8 mouse cellular contexts compared by ENCODE assay signal in genomic region chr11:87590841-87591525, GRCm38 (mm10). TPM values are rescaled to one million over a fixed set of nuclear protein-coding genes. Genes with fewer than 3 reads are reported as not detected.
DNase-seq lines count a peak whose midpoint lies in the region; ATAC-seq and TF ChIP-seq lines count a peak whose summit lies in the region.

No protein-coding gene starts in this region.

- in situ Hi-C loops in CH12.LX (cut with MboI; ENCODE audit: low pct_ligation_motif_present, low pct_unique_long_range_greater_than_20kb, low sequenced_read_pairs) = no loop called here

- H3K27ac ChIP-seq in CH12.LX (ENCODE audit: insufficient read depth, low read depth) = 0 out of 2 replicates have a peak overlapping the region, but pooled peaks have one; percentile 7
- H3K27ac ChIP-seq in lung, postnatal 0 days (ENCODE audit: low read length) = peak overlapping the region; percentile 96

- peak overlapping the region; percentile 81 for H3K4me2 ChIP-seq in CH12.LX (ENCODE audit: insufficient read depth, low read depth, poor library complexity, severe bottlenecking)
- peak overlapping the region; percentile 74 for H3K4me2 ChIP-seq in lung, postnatal 0 days (replicated peaks; ENCODE audit: low read depth, low read length)

- no peak for TF ChIP-seq POLR2A in CH12.LX (IDR thresholded peaks at IDR 0.05; ENCODE audit: low read depth, low read length)

- peaks cover 16 to 47% of the 10 kb centered on the region in 2 experiments for H3K4me1 ChIP-seq in CH12.LX (ENCODE audit: control insufficient read depth in 1 of 2, insufficient read depth in 2 of 2)
- peaks cover 34% of the 10 kb centered on the region for H3K4me1 ChIP-seq in lung, postnatal 0 days (ENCODE audit: insufficient read depth, low read depth, low read length)

- no peaks in the 10 kb centered on the region for H3K27me3 ChIP-seq in CH12.LX (replicated peaks)
- no peaks in the 10 kb centered on the region for H3K27me3 ChIP-seq in lung, postnatal 0 days (replicated peaks; ENCODE audit: insufficient read depth, low read length)

- peak; percentile 51 for DNase-seq in CD4-positive, CD25-positive, alpha-beta regulatory T cell, adult 2 months (ENCODE audit: low read depth, low spot score)
- DNase-seq in CH12.LX (ENCODE audit: extremely low read depth) = no peak
- peak; percentile 68 for DNase-seq in cerebellum, adult 9-11 months
- DNase-seq in forelimb bud, embryonic 11.5 days (ENCODE audit: low read depth, low spot score) = peak; percentile 16
- DNase-seq in kidney, adult 18-20 months = peak; percentile 61
- DNase-seq in lung, postnatal 0 days (ENCODE audit: low spot score) = peak; percentile 54
- peak; percentile 59 to 67 for DNase-seq in spleen, postnatal 10 days (ENCODE audit: low spot score in 2 of 2)

- peaks cover 0 to 6% of the 10 kb centered on the region in 2 experiments for H3K36me3 ChIP-seq in CH12.LX (replicated peaks in 1 of 2; ENCODE audit: control insufficient read depth in 1 of 2, insufficient read depth in 1 of 2, low read length in 1 of 2)
- no peaks in the 10 kb centered on the region for H3K36me3 ChIP-seq in lung, postnatal 0 days (ENCODE audit: insufficient read depth, low read length)

- 0 out of 2 replicates have a peak, but pooled peaks have one; percentile 15 for TF ChIP-seq EP300 in CH12.LX (IDR thresholded peaks at IDR 0.05; ENCODE audit: low read length)
- no peak for TF ChIP-seq EP300 in lung, postnatal 0 days (IDR thresholded peaks at IDR 0.05)

- dilution Hi-C loops in CH12.LX (cut with MboI; ENCODE audit: extremely low pct_ligation_motif_present, extremely low pct_unique_long_range_greater_than_20kb, low sequenced_read_pairs) = no loop called here

- TF ChIP-seq RAD21 in CH12.LX (IDR thresholded peaks at IDR 0.05; ENCODE audit: low read depth, low read length) = no peak

- peak overlapping the region; percentile 82 for H3K9ac ChIP-seq in CH12.LX (ENCODE audit: insufficient read depth, low read depth)
- H3K9ac ChIP-seq in lung, postnatal 0 days (replicated peaks; ENCODE audit: low read depth) = peak overlapping the region; percentile 80

- WGBS in lung, postnatal 0 days = 2% methylated on average over 25 of the region's 25 CpGs

- ATAC-seq in CD4-positive, CD25-positive, alpha-beta regulatory T cell, adult 4 months = no peak
- ATAC-seq in lung, postnatal 0 days = no peak

- H3K4me3 ChIP-seq in CH12.LX (replicated peaks in 1 of 3; ENCODE audit: low read depth in 2 of 3, low read length in 2 of 3, poor library complexity in 1 of 3) = peak overlapping the region; percentile 69 to 73 (median 69)
- H3K4me3 ChIP-seq in lung, postnatal 0 days (ENCODE audit: low read depth, low read length) = peak overlapping the region; percentile 61

- no peak for TF ChIP-seq CTCF in CH12.LX (conservative IDR thresholded peaks at IDR 0.05 in 1 of 2, IDR thresholded peaks at IDR 0.05 in 1 of 2; ENCODE audit: low read depth in 2 of 2, low read length in 2 of 2)
- no peak for TF ChIP-seq CTCF in lung, postnatal 0 days (IDR thresholded peaks at IDR 0.05)

- H3K79me2 ChIP-seq in CH12.LX (replicated peaks; ENCODE audit: control insufficient read depth, extremely low read depth, insufficient read depth, poor library complexity, severe bottlenecking) = peaks cover 12% of the 10 kb centered on the region

- H3K9me3 ChIP-seq in CH12.LX (replicated peaks; ENCODE audit: low read length) = no peaks in the 10 kb centered on the region
- H3K9me3 ChIP-seq in lung, postnatal 0 days (ENCODE audit: low read length) = no peaks in the 10 kb centered on the region

TF ChIP-seq in CH12.LX, 34 proteins besides CTCF, POLR2A, EP300 and RAD21:
- 0 out of 2 replicates have a peak, but pooled peaks have one; percentile 20 for TF ChIP-seq RCOR1 (conservative IDR thresholded peaks at IDR 0.05; ENCODE audit: low read depth, low read length)
- TF ChIP-seq E2F4 (IDR thresholded peaks at IDR 0.05; ENCODE audit: insufficient replicate concordance, low read depth, low read length) = no peak
- peak; percentile 82 for TF ChIP-seq NRF1 (IDR thresholded peaks at IDR 0.05; ENCODE audit: low read depth, low read length)

RNA-seq across cellular contexts. Expression of gene Mtmr4, which starts 1.0 kb away (rescaled TPM):
- polyA plus RNA-seq in CD4-positive, CD25-positive, alpha-beta regulatory T cell, adult 4 months (2017; shearing (Covaris generic)) = 10 to 100 TPM in 1 of 2 experiments, 1 to 10 TPM in 1; 8.8 to 22.1 TPM
- 29.4 and 40.5 TPM in 2 replicates for total RNA-seq in CH12.LX (2012; rRNA removed)
- total RNA-seq in CH12.LX (2014; rRNA removed) = 27.2 and 29.5 TPM in 2 replicates
- polyA plus RNA-seq in CH12.LX (2012; ENCODE audit: insufficient read length, low read depth) = 31.7 and 32.9 TPM in 2 replicates
- polyA plus RNA-seq in lung, postnatal 0 days (2015; fragmentation: Nextera tagmentation; extraction: Ambion mirVana) = 9.4 and 13.3 TPM in 2 replicates

RNA-seq across cellular contexts. Expression of gene Sept4, which starts 22.3 kb away (rescaled TPM):
- polyA plus RNA-seq in CD4-positive, CD25-positive, alpha-beta regulatory T cell, adult 4 months (2017; shearing (Covaris generic)) = 1 to 10 TPM; 1.5 to 3.7 TPM
- total RNA-seq in CH12.LX (2012; rRNA removed) (1.5 and 1.7 TPM in 2 replicates), CH12.LX (2014; rRNA removed) (0.32 TPM in 1 of 2 replicates, not detected in the other)
- 0.42 and 1.5 TPM in 2 replicates for polyA plus RNA-seq in CH12.LX (2012; ENCODE audit: insufficient read length, low read depth)
- polyA plus RNA-seq in lung, postnatal 0 days (2015; fragmentation: Nextera tagmentation; extraction: Ambion mirVana) = 366 and 392 TPM in 2 replicates

RNA-seq across cellular contexts. Expression of gene Gm11492, which starts 24.5 kb away (rescaled TPM):
- not detected for polyA plus RNA-seq in CD4-positive, CD25-positive, alpha-beta regulatory T cell, adult 4 months (2017; shearing (Covaris generic))
- total RNA-seq in CH12.LX (2012; rRNA removed) (not detected in 2 replicates), CH12.LX (2014; rRNA removed) (not detected in 2 replicates)
- not detected in 2 replicates for polyA plus RNA-seq in CH12.LX (2012; ENCODE audit: insufficient read length, low read depth)
- not detected in 2 replicates for polyA plus RNA-seq in lung, postnatal 0 days (2015; fragmentation: Nextera tagmentation; extraction: Ambion mirVana)

RNA-seq across cellular contexts. Expression of gene Hsf5, which starts 26.0 kb away (rescaled TPM):
- polyA plus RNA-seq in CD4-positive, CD25-positive, alpha-beta regulatory T cell, adult 4 months (2017; shearing (Covaris generic)) = under 1 TPM; 0.17 to 0.19 TPM
- 0.04 TPM in 1 of 2 replicates, not detected in the other for total RNA-seq in CH12.LX (2012; rRNA removed)
- not detected in 2 replicates for total RNA-seq in CH12.LX (2014; rRNA removed)
- not detected in 2 replicates for polyA plus RNA-seq in CH12.LX (2012; ENCODE audit: insufficient read length, low read depth)
- polyA plus RNA-seq in lung, postnatal 0 days (2015; fragmentation: Nextera tagmentation; extraction: Ambion mirVana) = 0.05 and 0.11 TPM in 2 replicates

Comparison
In these comparisons a context has a peak if more than half of its experiments do, and no peak if none do; other contexts are left out.
1. RNA of gene Sept4, which starts 22.3 kb away (polyA plus RNA-seq): 366 to 392 TPM in lung, postnatal 0 days; 1.5 to 3.7 TPM in CD4-positive, CD25-positive, alpha-beta regulatory T cell, adult 4 months and 0.42 to 1.5 TPM in CH12.LX; every median in the first group is over 10 times any median in the second.